Mouse (Mus musculus): ENCODE measurements around the gene Zdhhc25. TPM values are rescaled to one million over a fixed set of nuclear protein-coding genes. Genes with fewer than 3 reads are reported as not detected.

Zdhhc25 gene
- polyA plus RNA-seq, 1 experiment from 2014 or later: not detected

- no peak for ATAC-seq (ENCODE audit: low FRiP score, low read depth)
- H3K4me3 ChIP-seq: no peak overlapping the region
- WGBS: 86% methylated on average over 17 of the region's 17 CpGs
These were observed 4.7 kb downstream of the Zdhhc25 start for GRCm38 (mm10) chr15:88604669-88605414.

GRCm38 (mm10) chr15:88605415-88605785, 5.3 kb downstream of the Zdhhc25 start:
- no peak overlapping the region for H3K4me2 ChIP-seq (replicated peaks)
- no peak overlapping the region for H3K9ac ChIP-seq
- H3K36me3 ChIP-seq: no peaks in the 10 kb centered on the region
- no peak overlapping the region for H3K4me3 ChIP-seq
- no peaks in the 10 kb centered on the region for H3K27me3 ChIP-seq
- no peaks in the 10 kb centered on the region for H3K9me3 ChIP-seq
- no peaks in the 10 kb centered on the region for H3K4me1 ChIP-seq
- no peak overlapping the region for H3K27ac ChIP-seq
- 84% methylated on average over 5 of the region's 5 CpGs for WGBS
- ATAC-seq (ENCODE audit: low FRiP score, low read depth): no peak

More at GRCm38 (mm10) chr15:88604669-88605414, 4.7 kb downstream of the Zdhhc25 start:
- no peaks in the 10 kb centered on the region for H3K4me1 ChIP-seq
- H3K9ac ChIP-seq: no peak overlapping the region
- no peak overlapping the region for H3K4me2 ChIP-seq (replicated peaks)
- H3K27me3 ChIP-seq: no peaks in the 10 kb centered on the region
- no peaks in the 10 kb centered on the region for H3K36me3 ChIP-seq
- no peak overlapping the region for H3K27ac ChIP-seq
- H3K9me3 ChIP-seq: no peaks in the 10 kb centered on the region

- no peak overlapping the region for H3K4me2 ChIP-seq (replicated peaks)
- no peaks in the 10 kb centered on the region for H3K4me1 ChIP-seq
- 87% methylated on average over 16 of the region's 16 CpGs for WGBS
- no peak overlapping the region for H3K9ac ChIP-seq
- ATAC-seq (ENCODE audit: low FRiP score, low read depth): no peak
- H3K9me3 ChIP-seq: no peaks in the 10 kb centered on the region
- H3K36me3 ChIP-seq: no peaks in the 10 kb centered on the region
- H3K4me3 ChIP-seq: no peak overlapping the region
- H3K27me3 ChIP-seq: no peaks in the 10 kb centered on the region
- H3K27ac ChIP-seq: no peak overlapping the region
These were observed 17.0 kb downstream of the Zdhhc25 start for GRCm38 (mm10) chr15:88617125-88617524.

- Histone ChIP-seq H3K4me1 (no peaks in the 10 kb centered on the region), H3K27me3 (no peaks in the 10 kb centered on the region), H3K36me3 (no peaks in the 10 kb centered on the region), H3K9me3 (no peaks in the 10 kb centered on the region), H3K27ac (no peak overlapping the region), H3K4me2 (replicated peaks) (no peak overlapping the region), H3K9ac (no peak overlapping the region), H3K4me3 (no peak overlapping the region)
- ATAC-seq (ENCODE audit: low FRiP score, low read depth): no peak
- WGBS: 43% methylated on average over 17 of the region's 17 CpGs
These were observed 18.1 kb downstream of the Zdhhc25 start for GRCm38 (mm10) chr15:88618008-88618773.

- no peaks in the 10 kb centered on the region for H3K36me3 ChIP-seq
- ATAC-seq (ENCODE audit: low FRiP score, low read depth): no peak
- H3K4me2 ChIP-seq (replicated peaks): no peak overlapping the region
- no peak overlapping the region for H3K27ac ChIP-seq
- H3K9ac ChIP-seq: no peak overlapping the region
- no peaks in the 10 kb centered on the region for H3K9me3 ChIP-seq
- no peaks in the 10 kb centered on the region for H3K27me3 ChIP-seq
- WGBS: 77% methylated on average over 2 of the region's 2 CpGs
- no peak overlapping the region for H3K4me3 ChIP-seq
- no peaks in the 10 kb centered on the region for H3K4me1 ChIP-seq
These were observed 19.9 kb downstream of the Zdhhc25 start for GRCm38 (mm10) chr15:88620017-88620416.

- Histone ChIP-seq H3K9ac (no peak overlapping the region), H3K4me3 (no peak overlapping the region), H3K27me3 (no peaks in the 10 kb centered on the region), H3K4me2 (replicated peaks) (no peak overlapping the region), H3K27ac (no peak overlapping the region), H3K36me3 (no peaks in the 10 kb centered on the region), H3K9me3 (no peaks in the 10 kb centered on the region), H3K4me1 (no peaks in the 10 kb centered on the region)
- no peak for ATAC-seq (ENCODE audit: low FRiP score, low read depth)
- 87% methylated on average over 2 of the region's 2 CpGs for WGBS
These were observed 23.8 kb downstream of the Zdhhc25 start for GRCm38 (mm10) chr15:88623891-88624290.

GRCm38 (mm10) chr15:88624874-88625277, 24.8 kb downstream of the Zdhhc25 start:
- Histone ChIP-seq H3K4me1 (no peaks in the 10 kb centered on the region), H3K27ac (no peak overlapping the region), H3K9me3 (no peaks in the 10 kb centered on the region), H3K36me3 (no peaks in the 10 kb centered on the region), H3K4me2 (replicated peaks) (no peak overlapping the region), H3K27me3 (no peaks in the 10 kb centered on the region), H3K4me3 (no peak overlapping the region), H3K9ac (no peak overlapping the region)
- 66% methylated on average over 6 of the region's 6 CpGs for WGBS
- ATAC-seq (ENCODE audit: low FRiP score, low read depth): no peak

GRCm38 (mm10) chr15:88625303-88626066, 25.4 kb downstream of the Zdhhc25 start:
- Histone ChIP-seq H3K4me1 (no peaks in the 10 kb centered on the region), H3K27me3 (no peaks in the 10 kb centered on the region), H3K36me3 (no peaks in the 10 kb centered on the region), H3K4me2 (replicated peaks) (no peak overlapping the region), H3K27ac (no peak overlapping the region), H3K9me3 (no peaks in the 10 kb centered on the region), H3K4me3 (no peak overlapping the region), H3K9ac (no peak overlapping the region)
- ATAC-seq (ENCODE audit: low FRiP score, low read depth): no peak
- 75% methylated on average over 3 of the region's 3 CpGs for WGBS

GRCm38 (mm10) chr15:88626886-88627488, 26.9 kb downstream of the Zdhhc25 start:
- Histone ChIP-seq H3K9ac (no peak overlapping the region), H3K4me2 (replicated peaks) (no peak overlapping the region), H3K9me3 (no peaks in the 10 kb centered on the region), H3K27me3 (no peaks in the 10 kb centered on the region), H3K4me1 (no peaks in the 10 kb centered on the region), H3K4me3 (no peak overlapping the region), H3K36me3 (no peaks in the 10 kb centered on the region), H3K27ac (no peak overlapping the region)
- no peak for ATAC-seq (ENCODE audit: low FRiP score, low read depth)
- WGBS: 84% methylated on average over 5 of the region's 5 CpGs

GRCm38 (mm10) chr15:88628801-88629356, 28.8 kb downstream of the Zdhhc25 start:
- Histone ChIP-seq H3K27ac (no peak overlapping the region), H3K4me2 (replicated peaks) (no peak overlapping the region), H3K36me3 (no peaks in the 10 kb centered on the region), H3K9ac (no peak overlapping the region), H3K9me3 (no peaks in the 10 kb centered on the region), H3K4me3 (no peak overlapping the region), H3K27me3 (no peaks in the 10 kb centered on the region), H3K4me1 (no peaks in the 10 kb centered on the region)
- 74% methylated on average over 9 of the region's 9 CpGs for WGBS
- no peak for ATAC-seq (ENCODE audit: low FRiP score, low read depth)

GRCm38 (mm10) chr15:88635205-88635604, 35.1 kb downstream of the Zdhhc25 start:
- WGBS: 66% methylated on average over 5 of the region's 5 CpGs
- Histone ChIP-seq H3K27ac (no peak overlapping the region), H3K9ac (no peak overlapping the region), H3K4me2 (replicated peaks) (no peak overlapping the region), H3K4me1 (no peaks in the 10 kb centered on the region), H3K9me3 (no peaks in the 10 kb centered on the region), H3K4me3 (no peak overlapping the region), H3K27me3 (no peaks in the 10 kb centered on the region), H3K36me3 (no peaks in the 10 kb centered on the region)
- ATAC-seq (ENCODE audit: low FRiP score, low read depth): no peak

Data from limb, embryonic 13.5 days (tissue).